Mouse (Mus musculus): ENCODE results near the gene Pappa. TPM values are rescaled to one million over a fixed set of nuclear protein-coding genes. Genes with fewer than 3 reads are reported as not detected.

The Pappa gene
- total and polyA plus RNA-seq, 3 experiments: not detected

GRCm38 (mm10) chr4:65187236-65187635 is 63.3 kb downstream of the Pappa start:
- Histone ChIP-seq H3K79me2 (ENCODE audit: control insufficient read depth, insufficient read depth, low read length, poor library complexity) (no peaks in the 10 kb centered on the region), H3K4me1 (ENCODE audit: control insufficient read depth in 1 of 2, insufficient read depth in 2 of 2, low read length in 2 of 2) (no peaks in the 10 kb centered on the region), H3K27ac (ENCODE audit: control insufficient read depth, low read depth, low read length) (no peak overlapping the region), H3K9me3 (replicated peaks; ENCODE audit: insufficient read depth, low read length) (no peaks in the 10 kb centered on the region), H3K27me3 (ENCODE audit: control insufficient read depth in 1 of 2, insufficient read depth in 2 of 2, low read length in 2 of 2) (no peaks in the 10 kb centered on the region), H3K4me3 (ENCODE audit: control insufficient read depth in 1 of 2, insufficient read depth in 1 of 2, low read depth in 2 of 2, low read length in 2 of 2) (no peak overlapping the region), H3K36me3 (ENCODE audit: control insufficient read depth in 1 of 2, insufficient read depth in 2 of 2, low read length in 2 of 2) (no peaks in the 10 kb centered on the region), H3K9ac (ENCODE audit: control insufficient read depth, low read depth, low read length, poor library complexity, severe bottlenecking) (no peak overlapping the region)
- no peak for DNase-seq (ENCODE audit: low read depth, low spot score)
- TF ChIP-seq ZKSCAN1 (IDR thresholded peaks at IDR 0.05; ENCODE audit: low read depth, low read length) (no peak), TCF12 (IDR thresholded peaks at IDR 0.05; ENCODE audit: low read depth, low read length) (no peak), UBTF (IDR thresholded peaks at IDR 0.05; ENCODE audit: borderline replicate concordance, insufficient read depth, low read depth, low read length) (no peak), ZNF384 (IDR thresholded peaks at IDR 0.05; ENCODE audit: low read depth, low read length) (no peak), USF1 (IDR thresholded peaks at IDR 0.05; ENCODE audit: low read depth, low read length) (no peak), RCOR1 (IDR thresholded peaks at IDR 0.05; ENCODE audit: low read depth, low read length) (no peak), POLR2A (IDR thresholded peaks at IDR 0.05; ENCODE audit: control insufficient read depth in 1 of 2, insufficient read depth in 1 of 2, low read depth in 1 of 2, low read length in 2 of 2, poor library complexity in 1 of 2) (no peak), TBP (IDR thresholded peaks at IDR 0.05; ENCODE audit: low read depth, low read length) (no peak), JUND (IDR thresholded peaks at IDR 0.05; ENCODE audit: low read depth, low read length) (no peak)

DNA sequence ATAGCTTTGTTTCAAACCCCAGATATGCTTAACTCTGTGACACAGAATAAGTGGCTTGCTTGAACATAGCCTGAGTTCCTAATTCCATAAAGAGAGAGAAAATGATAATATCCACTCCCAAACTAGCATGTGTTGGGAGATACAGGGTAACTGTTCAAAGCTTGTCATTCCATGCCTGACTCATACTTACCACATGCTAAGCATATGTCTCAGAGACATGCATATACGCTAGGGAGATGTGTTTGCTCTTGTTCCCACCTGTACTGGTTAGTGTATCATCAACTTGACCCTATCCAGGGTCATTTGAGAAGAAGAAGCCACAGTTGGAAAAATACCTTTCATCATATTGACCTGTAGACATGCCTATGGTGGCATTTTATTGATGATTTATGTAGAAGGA is 63.7 kb downstream of the Pappa start:
- Histone ChIP-seq H3K9me3 (replicated peaks; ENCODE audit: insufficient read depth, low read length) (no peaks in the 10 kb centered on the region), H3K4me1 (ENCODE audit: control insufficient read depth in 1 of 2, insufficient read depth in 2 of 2, low read length in 2 of 2) (no peaks in the 10 kb centered on the region), H3K9ac (ENCODE audit: control insufficient read depth, low read depth, low read length, poor library complexity, severe bottlenecking) (no peak overlapping the region), H3K4me3 (ENCODE audit: control insufficient read depth in 1 of 2, insufficient read depth in 1 of 2, low read depth in 2 of 2, low read length in 2 of 2) (no peak overlapping the region), H3K27me3 (ENCODE audit: control insufficient read depth in 1 of 2, insufficient read depth in 2 of 2, low read length in 2 of 2) (no peaks in the 10 kb centered on the region), H3K27ac (ENCODE audit: control insufficient read depth, low read depth, low read length) (no peak overlapping the region), H3K79me2 (ENCODE audit: control insufficient read depth, insufficient read depth, low read length, poor library complexity) (no peaks in the 10 kb centered on the region), H3K36me3 (ENCODE audit: control insufficient read depth in 1 of 2, insufficient read depth in 2 of 2, low read length in 2 of 2) (no peaks in the 10 kb centered on the region)
- TF ChIP-seq BHLHE40 (IDR thresholded peaks at IDR 0.05; ENCODE audit: borderline replicate concordance, low read depth, low read length) (no peak), USF2 (IDR thresholded peaks at IDR 0.05; ENCODE audit: borderline replicate concordance in 1 of 2, insufficient read depth in 1 of 2, low read depth in 1 of 2, low read length in 2 of 2) (no peak)
- DNase-seq (ENCODE audit: low read depth, low spot score): no peak

DNA sequence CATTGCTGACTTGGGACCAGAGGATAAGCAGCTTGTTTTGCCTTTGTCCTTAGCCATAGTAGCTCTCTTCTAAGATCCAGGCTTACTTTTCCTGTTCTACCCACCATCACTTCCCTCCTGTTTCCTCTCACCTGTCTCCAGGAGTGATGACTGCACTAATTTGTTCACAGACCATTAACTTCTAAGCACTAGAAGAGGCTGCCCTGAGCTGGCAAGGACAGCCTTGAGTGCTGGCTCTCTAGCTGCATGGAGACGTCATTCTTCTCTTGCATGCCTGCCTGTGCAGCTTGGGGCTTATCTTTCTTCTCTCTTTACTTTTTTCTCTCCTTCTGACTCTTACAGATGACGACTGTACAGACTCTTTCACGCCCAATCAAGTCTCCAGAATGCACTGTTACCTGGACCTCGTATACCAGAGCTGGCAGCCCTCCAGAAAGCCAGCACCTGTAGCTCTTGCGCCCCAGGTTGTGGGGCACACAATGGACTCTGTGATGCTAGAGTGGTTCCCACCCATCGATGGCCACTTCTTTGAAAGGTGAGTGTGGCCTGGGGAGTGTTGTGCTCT is 65.0 kb downstream of the Pappa start:
- DNase-seq (ENCODE audit: low read depth, low spot score): no peak
- TF ChIP-seq ZNF384 (IDR thresholded peaks at IDR 0.05; ENCODE audit: low read depth, low read length): no peak
- TF ChIP-seq MYC (IDR thresholded peaks at IDR 0.05; ENCODE audit: low read depth, low read length): no peak
- TF ChIP-seq MAX (IDR thresholded peaks at IDR 0.05; ENCODE audit: low read length): no peak
- TF ChIP-seq POLR2AphosphoS5 (IDR thresholded peaks at IDR 0.05; ENCODE audit: borderline replicate concordance, low read depth, low read length): no peak
- no peak for TF ChIP-seq TAL1 (IDR thresholded peaks at IDR 0.05; ENCODE audit: low read length)
- TF ChIP-seq RCOR1 (IDR thresholded peaks at IDR 0.05; ENCODE audit: low read depth, low read length): no peak
- TF ChIP-seq SIN3A (IDR thresholded peaks at IDR 0.05; ENCODE audit: low read length): no peak
- no peak for TF ChIP-seq GATA1 (IDR thresholded peaks at IDR 0.05; ENCODE audit: low read depth, low read length)
- TF ChIP-seq BHLHE40 (IDR thresholded peaks at IDR 0.05; ENCODE audit: borderline replicate concordance, low read depth, low read length): no peak
- TF ChIP-seq NRF1 (IDR thresholded peaks at IDR 0.05; ENCODE audit: insufficient read depth, low read depth, low read length, poor library complexity, severe bottlenecking): no peak
- Histone ChIP-seq H3K27ac (ENCODE audit: control insufficient read depth, low read depth, low read length) (no peak overlapping the region), H3K9ac (ENCODE audit: control insufficient read depth, low read depth, low read length, poor library complexity, severe bottlenecking) (no peak overlapping the region), H3K27me3 (ENCODE audit: control insufficient read depth in 1 of 2, insufficient read depth in 2 of 2, low read length in 2 of 2) (no peaks in the 10 kb centered on the region), H3K9me3 (replicated peaks; ENCODE audit: insufficient read depth, low read length) (no peaks in the 10 kb centered on the region), H3K4me3 (ENCODE audit: control insufficient read depth in 1 of 2, insufficient read depth in 1 of 2, low read depth in 2 of 2, low read length in 2 of 2) (no peak overlapping the region), H3K4me1 (ENCODE audit: control insufficient read depth in 1 of 2, insufficient read depth in 2 of 2, low read length in 2 of 2) (no peaks in the 10 kb centered on the region), H3K36me3 (ENCODE audit: control insufficient read depth in 1 of 2, insufficient read depth in 2 of 2, low read length in 2 of 2) (no peaks in the 10 kb centered on the region), H3K79me2 (ENCODE audit: control insufficient read depth, insufficient read depth, low read length, poor library complexity) (no peaks in the 10 kb centered on the region)
